Mouse (Mus musculus): ENCODE results near the gene Igdcc4. TPM values are rescaled to one million over a fixed set of nuclear protein-coding genes. Genes with fewer than 3 reads are reported as not detected.

Gene Igdcc4
- polyA plus RNA-seq, 1 experiment from 2014 or later, result 30.3 TPM

GRCm38 (mm10) chr9:65179817-65180624 is 78.7 kb downstream of the Igdcc4 start:
- no peak overlapping the region for H3K27ac ChIP-seq
- H3K4me1 ChIP-seq, result peaks cover 34% of the 10 kb centered on the region
- no peak overlapping the region for H3K9ac ChIP-seq
- H3K4me3 ChIP-seq, result no peak overlapping the region
- peak overlapping the region; percentile 17; the same call in 1 of the 2 replicates for H3K4me2 ChIP-seq
- no peak for ATAC-seq (ENCODE audit: insufficient number of reproducible peaks, low FRiP score, low TSS enrichment, low read depth)
- H3K27me3 ChIP-seq, result peaks cover 57% of the 10 kb centered on the region
- H3K36me3 ChIP-seq, result no peaks in the 10 kb centered on the region
- H3K9me3 ChIP-seq, result no peaks in the 10 kb centered on the region
- WGBS, result 27% methylated on average over 17 of the region's 17 CpGs

Other genes with a start within 250 kb of the Igdcc4 start
- gene Slc24a1, start 149.9 kb upstream of the Igdcc4 start, polyA plus RNA-seq (2015; fragmentation: Nextera tagmentation; extraction: Ambion mirVana), result 0.10 TPM in 1 of 2 replicates, not detected in the other
- 43.2 and 43.9 TPM in 2 replicates for gene Ints14, start 140.6 kb upstream of the Igdcc4 start, polyA plus RNA-seq (2015; fragmentation: Nextera tagmentation; extraction: Ambion mirVana)
- 80.9 and 88.3 TPM in 2 replicates for gene Hacd3, start 79.8 kb upstream of the Igdcc4 start, polyA plus RNA-seq (2015; fragmentation: Nextera tagmentation; extraction: Ambion mirVana)
- 32.9 and 38.3 TPM in 2 replicates for gene Dpp8, start 69.1 kb upstream of the Igdcc4 start, polyA plus RNA-seq (2015; fragmentation: Nextera tagmentation; extraction: Ambion mirVana)
- gene Igdcc3, start 39.7 kb downstream of the Igdcc4 start, polyA plus RNA-seq (2015; fragmentation: Nextera tagmentation; extraction: Ambion mirVana), result 0.43 and 0.52 TPM in 2 replicates
- gene Parp16, start 93.9 kb downstream of the Igdcc4 start, polyA plus RNA-seq (2015; fragmentation: Nextera tagmentation; extraction: Ambion mirVana), result 6.8 and 7.4 TPM in 2 replicates
- gene Cilp, start 163.7 kb downstream of the Igdcc4 start, polyA plus RNA-seq (2015; fragmentation: Nextera tagmentation; extraction: Ambion mirVana), result 11.0 and 13.8 TPM in 2 replicates
- 54.2 and 55.3 TPM in 2 replicates for gene Clpx, start 192.8 kb downstream of the Igdcc4 start, polyA plus RNA-seq (2015; fragmentation: Nextera tagmentation; extraction: Ambion mirVana)
- 7.7 and 10.1 TPM in 2 replicates for gene Pdcd7, start 244.6 kb downstream of the Igdcc4 start, polyA plus RNA-seq (2015; fragmentation: Nextera tagmentation; extraction: Ambion mirVana)